Mouse (Mus musculus): ENCODE data around the gene Il2rg. TPM values are rescaled to one million over a fixed set of nuclear protein-coding genes. Genes with fewer than 3 reads are reported as not detected.

Gene Il2rg
- polyA plus RNA-seq, 1 experiment, result 2.0 TPM

DNA sequence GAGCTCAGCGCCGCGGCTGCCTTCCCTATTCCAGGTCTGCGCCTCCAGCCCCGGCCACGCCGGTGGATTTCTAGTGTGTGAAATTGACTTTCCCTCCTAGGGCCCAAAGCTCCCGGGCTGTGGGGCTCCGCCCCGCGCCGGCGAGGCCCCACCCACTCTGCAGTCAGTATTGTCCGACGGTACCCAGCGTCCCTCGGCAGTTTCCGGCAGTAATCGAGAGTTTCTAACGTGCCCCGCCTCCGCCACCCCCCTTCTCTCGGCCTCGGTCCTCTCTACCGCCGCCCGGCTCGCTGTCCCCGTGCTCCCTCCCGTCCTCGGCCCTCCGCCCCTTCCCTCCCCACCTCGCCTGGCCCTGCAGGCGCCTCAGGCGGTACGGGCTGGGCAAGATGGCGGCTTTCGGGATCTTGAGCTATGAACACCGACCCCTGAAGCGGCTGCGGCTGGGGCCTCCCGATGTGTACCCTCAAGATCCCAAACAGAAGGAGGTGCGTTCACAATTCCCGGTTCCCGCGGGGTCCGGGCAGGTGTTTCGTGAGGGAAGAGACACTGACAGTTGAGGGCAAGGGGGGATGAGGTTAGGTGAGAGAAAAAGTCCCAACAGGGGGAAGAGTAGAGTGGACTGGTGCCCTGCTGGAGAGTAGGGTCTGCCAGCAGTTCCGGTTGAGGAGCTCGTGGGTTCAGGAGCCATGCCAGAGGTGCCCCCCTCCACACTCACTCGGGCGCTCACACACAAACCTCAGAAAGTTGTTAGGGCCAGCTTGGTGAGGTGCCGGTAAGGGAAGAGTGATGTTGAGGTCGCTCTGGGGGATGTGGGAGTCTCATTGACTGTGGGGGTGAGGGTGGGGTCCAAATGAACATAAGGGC is 6.1 kb upstream of the Il2rg start, which contains the start of gene Med12:
Med12 (plus strand) TSS at position 156 of the 864 bp plus-strand sequence.
- 13% methylated on average over 50 of the region's 54 CpGs for WGBS
- Histone ChIP-seq H3K27me3 (ENCODE audit: control insufficient read depth, insufficient read depth, low read length) (no peaks in the 10 kb centered on the region), H3K4me3 (replicated peaks; ENCODE audit: insufficient read depth, low read depth, low read length) (peak within 1 kb of the TSS; percentile 96), H3K4me1 (ENCODE audit: control insufficient read depth, insufficient read depth, low read length) (no peaks in the 10 kb centered on the region), H3K27ac (ENCODE audit: insufficient read depth, low read length) (peak within 1 kb of the TSS; percentile 33)
- 0 out of 2 replicates have a peak, but pooled peaks have one; percentile 26 for TF ChIP-seq POLR2A (IDR thresholded peaks at IDR 0.05; ENCODE audit: borderline replicate concordance, insufficient read depth, low read length)
- TF ChIP-seq CTCF (IDR thresholded peaks at IDR 0.05; ENCODE audit: borderline replicate concordance, insufficient read depth, low read depth, low read length), result no peak
- peak; percentile 88 to 90 for DNase-seq

DNA sequence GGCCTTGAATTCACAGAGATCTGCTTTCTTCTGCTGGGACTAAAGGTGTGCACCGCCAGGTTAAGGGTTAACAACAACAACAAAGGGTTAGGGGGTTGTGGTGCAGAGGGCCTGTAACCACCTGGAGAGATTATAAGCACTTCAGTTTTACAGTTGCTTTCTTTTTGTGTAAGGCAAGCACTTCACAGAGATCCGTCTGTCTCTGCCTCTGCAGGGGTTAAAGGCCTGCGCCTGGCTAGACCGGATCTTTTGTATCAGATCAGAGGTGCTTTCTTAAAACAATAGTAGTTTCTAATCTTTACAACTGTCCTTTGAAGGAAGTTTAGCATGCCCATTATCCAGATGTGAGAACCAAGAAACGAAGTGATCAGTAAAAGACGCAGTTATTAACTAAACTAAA is 5.4 kb upstream of the Il2rg start:
- DNase-seq, result no peak
- H3K4me1 ChIP-seq (ENCODE audit: control insufficient read depth, insufficient read depth, low read length), result no peaks in the 10 kb centered on the region
- no peak overlapping the region for H3K27ac ChIP-seq (ENCODE audit: insufficient read depth, low read length)
- WGBS, result 19% methylated on average over 6 of the region's 6 CpGs
- TF ChIP-seq POLR2A (IDR thresholded peaks at IDR 0.05; ENCODE audit: borderline replicate concordance, insufficient read depth, low read length) (no peak), CTCF (IDR thresholded peaks at IDR 0.05; ENCODE audit: borderline replicate concordance, insufficient read depth, low read depth, low read length) (no peak)
- H3K27me3 ChIP-seq (ENCODE audit: control insufficient read depth, insufficient read depth, low read length), result no peaks in the 10 kb centered on the region
- H3K4me3 ChIP-seq (replicated peaks; ENCODE audit: insufficient read depth, low read depth, low read length), result peak overlapping the region; percentile 96

DNA sequence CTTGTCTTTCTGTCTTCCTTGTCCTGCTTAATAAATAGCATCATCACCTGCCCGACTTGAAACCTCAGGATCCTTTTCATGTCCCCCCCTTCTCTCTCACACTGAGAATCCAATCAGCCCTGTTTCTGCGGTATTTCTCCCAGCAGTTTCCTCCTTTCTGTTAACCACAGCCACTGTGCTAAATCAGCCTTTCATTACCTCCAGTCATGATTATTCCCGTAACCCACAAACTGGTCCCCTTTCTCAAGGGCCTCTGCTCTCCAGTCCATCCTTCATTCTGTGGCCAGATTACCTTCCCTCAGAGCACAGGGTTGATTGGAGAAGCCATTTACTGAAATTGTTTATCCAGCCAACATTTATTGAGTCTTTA is 685 bp upstream of the Il2rg start, which contains the start of gene Gm20489:
Gm20489 (minus strand) TSS at position 269 of the 370 bp plus-strand sequence.
- WGBS, result 69% methylated on average over 3 of the region's 3 CpGs
- TF ChIP-seq POLR2A (IDR thresholded peaks at IDR 0.05; ENCODE audit: borderline replicate concordance, insufficient read depth, low read length), result no peak
- TF ChIP-seq CTCF (IDR thresholded peaks at IDR 0.05; ENCODE audit: borderline replicate concordance, insufficient read depth, low read depth, low read length), result no peak

DNA sequence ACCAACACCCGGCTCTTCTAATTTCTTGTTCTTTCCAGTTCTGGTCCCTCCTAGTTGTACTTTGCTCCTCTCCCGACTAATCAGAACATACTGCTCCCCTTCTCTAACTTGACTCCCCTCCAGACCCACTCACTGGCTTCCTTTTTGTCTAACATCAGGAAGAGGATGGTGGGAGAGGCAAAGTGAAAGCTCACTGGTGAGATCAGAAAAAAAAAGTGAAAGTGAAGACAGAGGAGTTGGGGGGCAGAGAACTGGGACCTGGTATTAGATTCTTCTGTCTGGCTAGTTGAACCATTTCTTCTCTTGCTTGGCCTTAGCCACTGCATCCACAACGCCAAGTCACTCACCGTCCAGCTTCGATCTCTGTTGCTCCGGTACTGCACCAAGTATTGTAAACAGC is 1.4 kb downstream of the Il2rg start:
- Histone ChIP-seq H3K27me3 (ENCODE audit: control insufficient read depth, insufficient read depth, low read length) (no peaks in the 10 kb centered on the region), H3K4me1 (ENCODE audit: control insufficient read depth, insufficient read depth, low read length) (no peaks in the 10 kb centered on the region), H3K27ac (ENCODE audit: insufficient read depth, low read length) (no peak overlapping the region), H3K4me3 (replicated peaks; ENCODE audit: insufficient read depth, low read depth, low read length) (no peak overlapping the region)
- no peak for TF ChIP-seq POLR2A (IDR thresholded peaks at IDR 0.05; ENCODE audit: borderline replicate concordance, insufficient read depth, low read length)
- no peak for TF ChIP-seq CTCF (IDR thresholded peaks at IDR 0.05; ENCODE audit: borderline replicate concordance, insufficient read depth, low read depth, low read length)
- no peak for DNase-seq
- 89% methylated on average over 6 of the region's 6 CpGs for WGBS

More for the DNA sequence above, 685 bp upstream of the Il2rg start, which contains the start of gene Gm20489:
- no peaks in the 10 kb centered on the region for H3K27me3 ChIP-seq (ENCODE audit: control insufficient read depth, insufficient read depth, low read length)
- DNase-seq, result no peak
- no peak within 1 kb of the TSS for H3K27ac ChIP-seq (ENCODE audit: insufficient read depth, low read length)
- H3K4me1 ChIP-seq (ENCODE audit: control insufficient read depth, insufficient read depth, low read length), result no peaks in the 10 kb centered on the region
- H3K4me3 ChIP-seq (replicated peaks; ENCODE audit: insufficient read depth, low read depth, low read length), result no peak within 1 kb of the TSS

DNA sequence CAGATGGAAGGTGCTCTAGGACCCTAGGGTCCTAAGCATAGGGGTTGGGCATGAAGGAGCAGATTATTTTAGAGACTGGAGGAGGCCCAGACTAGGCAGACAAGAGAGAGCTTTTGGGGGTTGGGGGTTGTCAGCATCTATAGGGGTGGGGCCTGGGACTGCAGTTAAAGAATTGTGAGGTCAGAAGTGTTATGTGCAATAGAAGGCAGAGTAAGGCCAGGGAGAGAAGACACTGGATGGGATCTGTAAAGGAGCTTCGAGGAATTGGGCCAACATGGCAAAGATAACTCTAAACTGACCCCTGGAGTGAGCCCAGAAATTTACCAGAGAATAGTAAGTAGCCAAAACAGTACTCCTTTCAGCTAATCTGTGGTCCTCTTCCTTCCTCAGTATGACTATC is 4.2 kb downstream of the Il2rg start, which contains the start of gene Gm614:
Gm614 (minus strand) TSS at position 101 of the 400 bp plus-strand sequence.
- no peaks in the 10 kb centered on the region for H3K27me3 ChIP-seq (ENCODE audit: control insufficient read depth, insufficient read depth, low read length)
- H3K4me1 ChIP-seq (ENCODE audit: control insufficient read depth, insufficient read depth, low read length), result no peaks in the 10 kb centered on the region
- no peak for TF ChIP-seq POLR2A (IDR thresholded peaks at IDR 0.05; ENCODE audit: borderline replicate concordance, insufficient read depth, low read length)
- no peak for TF ChIP-seq CTCF (IDR thresholded peaks at IDR 0.05; ENCODE audit: borderline replicate concordance, insufficient read depth, low read depth, low read length)
- H3K27ac ChIP-seq (ENCODE audit: insufficient read depth, low read length), result no peak within 1 kb of the TSS
- no peak within 1 kb of the TSS for H3K4me3 ChIP-seq (replicated peaks; ENCODE audit: insufficient read depth, low read depth, low read length)
- DNase-seq, result no peak
- 88% methylated on average over 1 of the region's 1 CpGs for WGBS

DNA sequence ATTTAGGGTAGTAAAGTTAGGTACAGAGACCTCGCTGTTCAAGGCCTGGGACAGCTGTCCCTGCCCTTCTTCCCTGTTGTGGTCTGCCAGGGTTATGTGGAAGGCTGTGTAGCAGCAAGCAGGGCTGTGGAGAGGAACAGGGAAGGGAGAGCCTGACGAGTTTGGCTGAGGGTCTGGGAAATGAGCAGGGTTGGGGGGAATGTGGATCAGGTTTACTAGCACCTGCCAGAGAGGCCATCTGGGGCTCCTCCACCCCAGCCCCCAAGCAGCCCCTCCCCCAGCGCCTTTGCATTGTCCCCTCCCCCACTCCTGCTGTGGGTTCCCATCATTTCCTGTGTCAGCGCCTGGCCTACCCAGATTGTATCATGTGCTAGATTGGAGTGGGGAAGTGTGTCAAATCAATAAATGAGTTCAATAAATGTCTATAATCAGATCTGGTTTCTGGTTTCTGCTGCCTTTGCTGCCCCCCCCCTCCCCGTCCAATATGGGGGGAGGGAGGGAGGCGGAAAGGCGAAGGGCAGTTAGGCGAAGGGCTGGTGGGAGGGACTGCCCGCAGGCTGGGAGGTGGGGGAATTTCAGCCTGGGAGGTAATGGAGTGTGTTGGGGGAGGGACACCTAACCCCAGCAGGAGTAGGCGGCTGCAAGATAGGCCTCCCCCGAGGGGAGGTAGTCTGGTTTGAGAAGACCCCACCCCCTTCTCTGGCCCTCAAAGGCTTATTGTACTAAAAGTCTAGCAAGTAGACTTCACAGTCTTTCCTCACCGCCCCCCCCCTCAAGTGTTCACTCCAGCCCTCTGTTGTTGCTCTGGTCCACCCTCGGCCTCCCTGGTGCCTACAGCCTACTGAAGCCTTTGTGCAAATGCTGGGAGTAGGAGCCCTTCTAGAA is 7.4 kb downstream of the Il2rg start:
- DNase-seq, result no peak
- no peaks in the 10 kb centered on the region for H3K27me3 ChIP-seq (ENCODE audit: control insufficient read depth, insufficient read depth, low read length)
- H3K4me1 ChIP-seq (ENCODE audit: control insufficient read depth, insufficient read depth, low read length), result no peaks in the 10 kb centered on the region
- WGBS, result 38% methylated on average over 12 of the region's 13 CpGs
- H3K27ac ChIP-seq (ENCODE audit: insufficient read depth, low read length), result no peak overlapping the region
- H3K4me3 ChIP-seq (replicated peaks; ENCODE audit: insufficient read depth, low read depth, low read length), result no peak overlapping the region
- no peak for TF ChIP-seq CTCF (IDR thresholded peaks at IDR 0.05; ENCODE audit: borderline replicate concordance, insufficient read depth, low read depth, low read length)
- TF ChIP-seq POLR2A (IDR thresholded peaks at IDR 0.05; ENCODE audit: borderline replicate concordance, insufficient read depth, low read length), result no peak

DNA sequence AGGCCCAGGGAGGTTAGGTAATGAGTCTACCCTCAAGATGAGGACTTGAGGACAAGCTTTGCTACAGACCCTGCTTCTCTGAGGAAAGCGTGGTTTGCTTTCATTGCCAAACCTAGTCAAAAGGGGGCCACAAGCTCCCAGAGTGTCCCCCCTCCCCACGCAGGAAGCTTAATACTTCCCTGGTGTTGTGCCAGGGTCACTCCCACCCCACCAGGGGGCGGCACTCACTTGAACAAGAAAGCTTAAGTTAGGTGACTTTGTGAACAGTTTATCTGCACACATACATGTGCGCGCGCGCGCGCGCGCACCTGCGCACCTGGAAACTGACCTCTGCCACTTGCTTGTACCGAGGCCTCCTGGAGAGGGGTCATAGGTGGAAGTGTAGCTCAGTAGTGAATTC is 11.5 kb downstream of the Il2rg start:
- DNase-seq, result peak in 1 of 2 experiments; percentile 8
- Histone ChIP-seq H3K27me3 (ENCODE audit: control insufficient read depth, insufficient read depth, low read length) (no peaks in the 10 kb centered on the region), H3K4me1 (ENCODE audit: control insufficient read depth, insufficient read depth, low read length) (no peaks in the 10 kb centered on the region), H3K27ac (ENCODE audit: insufficient read depth, low read length) (no peak overlapping the region), H3K4me3 (replicated peaks; ENCODE audit: insufficient read depth, low read depth, low read length) (no peak overlapping the region)
- TF ChIP-seq POLR2A (IDR thresholded peaks at IDR 0.05; ENCODE audit: borderline replicate concordance, insufficient read depth, low read length) (no peak), CTCF (IDR thresholded peaks at IDR 0.05; ENCODE audit: borderline replicate concordance, insufficient read depth, low read depth, low read length) (no peak; the same call in 1 of the 2 replicates)
- 90% methylated on average over 13 of the region's 13 CpGs for WGBS

Data from cerebellum, adult 2 months (tissue).